Mouse (Mus musculus): ENCODE data around the gene Chrne. TPM values are rescaled to one million over a fixed set of nuclear protein-coding genes. Genes with fewer than 3 reads are reported as not detected.

Gene Chrne
- not detected for polyA plus RNA-seq (2015; fragmentation: Illumina TruSeq; extraction: RNeasy Lipid Tissue Mini Kit (QIAGEN cat#74804); ENCODE audit: insufficient read depth, low read depth, low replicate concordance)

GRCm38 (mm10) chr11:70619101-70619500 is at the start of gene Chrne:
TSS of gene Chrne (minus strand) at chr11:70619216.

GRCm38 (mm10) chr11:70656964-70657363 is 37.9 kb upstream of the Chrne start, which contains the start of gene Eno3:
TSS of gene Eno3 (plus strand) at chr11:70657202.

GRCm38 (mm10) chr11:70654198-70654922 is 35.3 kb upstream of the Chrne start, which contains the start of gene Pfn1:
TSS of gene Pfn1 (minus strand) at chr11:70654644.

DNA sequence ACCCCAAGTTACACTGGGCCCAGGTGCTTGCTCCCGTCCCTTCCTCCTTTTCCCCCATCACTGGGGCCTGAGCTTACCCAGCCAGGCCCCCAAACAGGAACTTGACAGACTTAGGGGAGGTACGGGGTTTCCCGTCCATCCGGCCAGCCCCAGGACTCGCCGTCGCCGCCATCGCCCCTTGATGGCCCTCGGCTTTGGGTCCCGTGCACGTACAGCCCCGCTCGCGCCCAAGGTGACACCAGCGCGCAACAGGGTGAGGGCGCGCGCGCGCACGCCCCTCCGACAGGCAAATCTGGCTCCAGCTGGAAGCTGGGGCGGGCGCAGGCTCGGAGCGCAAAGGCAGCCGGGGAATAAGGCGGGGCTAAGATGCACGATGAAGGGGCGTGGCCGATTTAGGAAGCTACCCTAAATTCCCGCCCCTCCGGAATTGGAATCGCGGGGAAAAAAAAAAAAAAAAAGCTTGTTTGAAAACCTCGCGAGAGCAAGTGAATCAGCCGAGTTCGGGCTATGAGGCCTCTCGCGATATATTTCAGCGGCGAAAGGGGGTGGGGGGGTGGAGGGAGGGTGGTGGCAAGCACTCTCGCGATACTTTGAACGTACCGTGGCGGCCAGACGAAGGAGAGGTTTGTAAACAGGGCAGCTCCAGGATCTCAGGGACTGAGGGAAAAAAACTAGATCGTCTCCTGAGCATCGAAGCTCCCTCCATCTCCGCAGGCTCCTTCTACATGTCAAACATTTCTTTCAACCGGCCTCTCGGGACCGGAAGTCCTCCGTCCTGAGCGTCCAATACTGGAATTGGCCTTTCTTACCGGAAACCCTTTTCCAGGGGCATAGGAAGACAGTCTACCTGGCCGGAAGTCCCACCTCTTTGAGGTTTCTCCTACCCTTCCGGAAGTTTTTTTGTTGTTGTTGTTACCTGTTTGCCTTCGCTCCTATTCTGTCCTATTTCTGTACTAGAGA is 28.0 kb upstream of the Chrne start, which contains the start of the genes Rnf167 and Slc25a11:
Rnf167 (plus strand) TSS at position 545 of the 960 bp plus-strand sequence.
Slc25a11 (minus strand) TSS at position 789 of the 960 bp plus-strand sequence.

GRCm38 (mm10) chr11:70638714-70639278 is 19.8 kb upstream of the Chrne start, which contains the start of gene Gp1ba:
TSS of gene Gp1ba (plus strand) at chr11:70639122.

DNA sequence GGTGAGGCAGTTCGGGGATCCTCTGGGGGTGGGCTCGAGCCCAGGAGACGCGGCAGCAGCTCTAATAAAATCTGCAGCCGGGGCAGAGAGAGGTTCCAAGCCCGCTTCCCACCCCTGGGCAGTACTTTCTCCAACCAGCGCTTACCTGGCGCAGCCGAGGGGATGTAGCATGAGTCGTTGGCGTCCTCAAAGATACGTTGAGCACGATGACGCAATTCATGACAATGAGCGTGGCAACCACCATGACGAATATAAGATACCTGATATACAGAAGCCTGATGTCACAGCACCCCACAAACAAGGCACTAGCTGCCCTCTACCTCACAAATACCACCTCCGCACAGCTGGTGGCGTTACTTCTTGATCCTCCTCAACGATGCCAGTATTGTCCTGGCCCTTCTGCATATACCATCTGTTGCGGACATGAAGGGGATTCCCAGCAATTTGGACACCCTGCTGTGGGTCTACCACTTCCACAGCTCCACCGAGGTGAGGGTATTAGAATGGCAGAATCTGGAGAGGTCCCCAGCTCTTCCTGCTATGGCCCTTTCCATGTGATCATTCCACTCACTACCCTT is 3.4 kb downstream of the Chrne start, which contains the start of gene 4930544D05Rik:
4930544D05Rik (plus strand) TSS at position 333 of the 578 bp plus-strand sequence.

Other genes starting within 250 kb of the Chrne start
- 4.6 TPM for gene Pelp1, start 209.2 kb downstream of the Chrne start, polyA plus RNA-seq (2015; fragmentation: Illumina TruSeq; extraction: RNeasy Lipid Tissue Mini Kit (QIAGEN cat#74804); ENCODE audit: insufficient read depth, low read depth, low replicate concordance)
- gene Arrb2, start 186.6 kb downstream of the Chrne start, polyA plus RNA-seq (2015; fragmentation: Illumina TruSeq; extraction: RNeasy Lipid Tissue Mini Kit (QIAGEN cat#74804); ENCODE audit: insufficient read depth, low read depth, low replicate concordance): 29.3 TPM
- 6.4 TPM for gene Med11, start 167.3 kb downstream of the Chrne start, polyA plus RNA-seq (2015; fragmentation: Illumina TruSeq; extraction: RNeasy Lipid Tissue Mini Kit (QIAGEN cat#74804); ENCODE audit: insufficient read depth, low read depth, low replicate concordance)
- 0.70 TPM for gene Zmynd15, start 159.8 kb downstream of the Chrne start, polyA plus RNA-seq (2015; fragmentation: Illumina TruSeq; extraction: RNeasy Lipid Tissue Mini Kit (QIAGEN cat#74804); ENCODE audit: insufficient read depth, low read depth, low replicate concordance)
- 4.3 TPM for gene Cxcl16, start 159.2 kb downstream of the Chrne start, polyA plus RNA-seq (2015; fragmentation: Illumina TruSeq; extraction: RNeasy Lipid Tissue Mini Kit (QIAGEN cat#74804); ENCODE audit: insufficient read depth, low read depth, low replicate concordance)
- 0.89 TPM for gene Tm4sf5, start 114.0 kb downstream of the Chrne start, polyA plus RNA-seq (2015; fragmentation: Illumina TruSeq; extraction: RNeasy Lipid Tissue Mini Kit (QIAGEN cat#74804); ENCODE audit: insufficient read depth, low read depth, low replicate concordance)
- gene Vmo1, start 104.6 kb downstream of the Chrne start, polyA plus RNA-seq (2015; fragmentation: Illumina TruSeq; extraction: RNeasy Lipid Tissue Mini Kit (QIAGEN cat#74804); ENCODE audit: insufficient read depth, low read depth, low replicate concordance): not detected
- gene Gltpd2, start 100.0 kb downstream of the Chrne start, polyA plus RNA-seq (2015; fragmentation: Illumina TruSeq; extraction: RNeasy Lipid Tissue Mini Kit (QIAGEN cat#74804); ENCODE audit: insufficient read depth, low read depth, low replicate concordance): not detected
- gene Psmb6, start 93.8 kb downstream of the Chrne start, polyA plus RNA-seq (2015; fragmentation: Illumina TruSeq; extraction: RNeasy Lipid Tissue Mini Kit (QIAGEN cat#74804); ENCODE audit: insufficient read depth, low read depth, low replicate concordance): 69.1 TPM
- gene Gm40193, start 86.3 kb downstream of the Chrne start, polyA plus RNA-seq (2015; fragmentation: Illumina TruSeq; extraction: RNeasy Lipid Tissue Mini Kit (QIAGEN cat#74804); ENCODE audit: insufficient read depth, low read depth, low replicate concordance): not detected
- 6.0 TPM for gene Pld2, start 79.2 kb downstream of the Chrne start, polyA plus RNA-seq (2015; fragmentation: Illumina TruSeq; extraction: RNeasy Lipid Tissue Mini Kit (QIAGEN cat#74804); ENCODE audit: insufficient read depth, low read depth, low replicate concordance)
- gene Mink1, start 56.3 kb downstream of the Chrne start, polyA plus RNA-seq (2015; fragmentation: Illumina TruSeq; extraction: RNeasy Lipid Tissue Mini Kit (QIAGEN cat#74804); ENCODE audit: insufficient read depth, low read depth, low replicate concordance): 17.6 TPM
- gene 4930544D05Rik, start 3.4 kb downstream of the Chrne start, polyA plus RNA-seq (2015; fragmentation: Illumina TruSeq; extraction: RNeasy Lipid Tissue Mini Kit (QIAGEN cat#74804); ENCODE audit: insufficient read depth, low read depth, low replicate concordance): not detected
- not detected for gene Gp1ba, start 19.9 kb upstream of the Chrne start, polyA plus RNA-seq (2015; fragmentation: Illumina TruSeq; extraction: RNeasy Lipid Tissue Mini Kit (QIAGEN cat#74804); ENCODE audit: insufficient read depth, low read depth, low replicate concordance)
- gene Rnf167, start 28.0 kb upstream of the Chrne start, polyA plus RNA-seq (2015; fragmentation: Illumina TruSeq; extraction: RNeasy Lipid Tissue Mini Kit (QIAGEN cat#74804); ENCODE audit: insufficient read depth, low read depth, low replicate concordance): 37.6 TPM
- 17.3 TPM for gene Slc25a11, start 28.3 kb upstream of the Chrne start, polyA plus RNA-seq (2015; fragmentation: Illumina TruSeq; extraction: RNeasy Lipid Tissue Mini Kit (QIAGEN cat#74804); ENCODE audit: insufficient read depth, low read depth, low replicate concordance)
- 118 TPM for gene Pfn1, start 35.4 kb upstream of the Chrne start, polyA plus RNA-seq (2015; fragmentation: Illumina TruSeq; extraction: RNeasy Lipid Tissue Mini Kit (QIAGEN cat#74804); ENCODE audit: insufficient read depth, low read depth, low replicate concordance)
- 16.0 TPM for gene Eno3, start 38.0 kb upstream of the Chrne start, polyA plus RNA-seq (2015; fragmentation: Illumina TruSeq; extraction: RNeasy Lipid Tissue Mini Kit (QIAGEN cat#74804); ENCODE audit: insufficient read depth, low read depth, low replicate concordance)
- 17.9 TPM for gene Spag7, start 50.2 kb upstream of the Chrne start, polyA plus RNA-seq (2015; fragmentation: Illumina TruSeq; extraction: RNeasy Lipid Tissue Mini Kit (QIAGEN cat#74804); ENCODE audit: insufficient read depth, low read depth, low replicate concordance)
- 9.5 TPM for gene Camta2, start 68.9 kb upstream of the Chrne start, polyA plus RNA-seq (2015; fragmentation: Illumina TruSeq; extraction: RNeasy Lipid Tissue Mini Kit (QIAGEN cat#74804); ENCODE audit: insufficient read depth, low read depth, low replicate concordance)
- 2.5 TPM for gene Inca1, start 80.9 kb upstream of the Chrne start, polyA plus RNA-seq (2015; fragmentation: Illumina TruSeq; extraction: RNeasy Lipid Tissue Mini Kit (QIAGEN cat#74804); ENCODE audit: insufficient read depth, low read depth, low replicate concordance)
- 13.3 TPM for gene Kif1c, start 81.3 kb upstream of the Chrne start, polyA plus RNA-seq (2015; fragmentation: Illumina TruSeq; extraction: RNeasy Lipid Tissue Mini Kit (QIAGEN cat#74804); ENCODE audit: insufficient read depth, low read depth, low replicate concordance)
- 1.4 TPM for gene Zfp3, start 145.0 kb upstream of the Chrne start, polyA plus RNA-seq (2015; fragmentation: Illumina TruSeq; extraction: RNeasy Lipid Tissue Mini Kit (QIAGEN cat#74804); ENCODE audit: insufficient read depth, low read depth, low replicate concordance)
- not detected for gene Scimp, start 193.4 kb upstream of the Chrne start, polyA plus RNA-seq (2015; fragmentation: Illumina TruSeq; extraction: RNeasy Lipid Tissue Mini Kit (QIAGEN cat#74804); ENCODE audit: insufficient read depth, low read depth, low replicate concordance)
- gene Rabep1, start 225.6 kb upstream of the Chrne start, polyA plus RNA-seq (2015; fragmentation: Illumina TruSeq; extraction: RNeasy Lipid Tissue Mini Kit (QIAGEN cat#74804); ENCODE audit: insufficient read depth, low read depth, low replicate concordance): 5.0 TPM